19 mouse cellular contexts compared by ENCODE assay signal in the genomic region with DNA sequence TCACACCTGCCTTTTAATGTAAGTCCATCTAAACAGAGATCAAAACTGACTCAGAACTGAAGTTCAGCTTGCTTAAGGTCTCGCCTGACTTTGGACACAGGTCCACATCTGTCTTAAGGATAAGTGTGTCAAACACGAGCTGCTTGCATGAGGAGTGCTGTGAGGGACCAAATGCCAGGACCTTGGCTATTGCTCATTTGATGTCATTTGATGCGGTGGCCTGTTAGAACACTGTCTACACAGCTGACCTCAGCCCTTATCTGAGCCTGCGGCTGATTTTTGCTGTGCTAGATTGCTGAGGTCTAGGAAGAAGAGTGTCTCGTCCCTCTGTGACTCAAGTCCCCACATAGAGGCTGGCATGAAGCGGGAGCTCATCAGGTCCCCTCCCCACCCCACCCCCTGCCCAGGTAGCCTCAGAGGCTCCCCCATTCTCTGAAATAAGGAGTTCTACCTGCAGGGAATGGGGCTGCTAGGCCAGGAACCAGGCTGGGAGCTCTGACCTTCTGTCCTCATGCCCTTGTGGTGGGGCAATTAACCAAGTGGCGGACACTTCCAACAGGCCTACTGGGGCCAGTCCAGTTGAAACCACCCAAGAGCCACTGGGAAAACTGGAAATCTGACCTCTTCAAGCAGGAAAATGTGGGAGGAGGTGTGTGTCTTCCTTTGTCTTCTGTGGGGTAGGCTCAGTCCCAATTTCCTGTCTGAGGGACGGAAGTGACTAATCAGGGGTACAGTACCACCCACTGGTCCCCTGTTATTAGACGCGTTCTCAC.
DNase-seq lines count a peak whose midpoint lies in the region; ATAC-seq and TF ChIP-seq lines count a peak whose summit lies in the region.
"Had no signal": no experiment of that assay in that cellular context is flagged by ENCODE, and none has a peak within 500 bp of the region (broad histone marks: within the 10 kb centered on the region; RNA-seq: fewer than 3 reads in every experiment).

No protein-coding gene starts in this region.

- DNase-seq in heart, adult 11 months = peak; percentile 95
- DNase-seq in heart, postnatal 36 days = no peak
- peak; percentile 20 for DNase-seq in kidney, adult 18-20 months
- no peak for DNase-seq in kidney, postnatal 14 days
- peak; percentile 32 for DNase-seq in lung, postnatal 10 days
- no peak for DNase-seq in lung, adult 2 months
- DNase-seq in skeletal muscle tissue, adult 2 months (ENCODE audit: low read depth, low spot score) = peak; percentile 61
- DNase-seq: cerebellum, adult 18-20 months; cerebellum, postnatal 36 days; left cerebral cortex, postnatal 4 days; right cerebral cortex, postnatal 14 days had no signal

- ATAC-seq in erythroblast, adult 5-6 weeks (replicated peaks; ENCODE audit: low FRiP score, poor library complexity, severe bottlenecking) = no peak
- ATAC-seq: activated CD4-positive, CD25-positive, alpha-beta regulatory T cell, adult 4 months; forebrain, embryonic 15.5 days; Patski had no signal

- no peak overlapping the region for H3K4me3 ChIP-seq in lung, adult 2 months (replicated peaks; ENCODE audit: extremely low read depth, low read depth, low read length)
- H3K4me3 ChIP-seq: forebrain, embryonic 15.5 days; hindbrain, embryonic 12.5 days; layer of hippocampus, adult 2 months; lung, embryonic 15.5 days; neural tube, embryonic 12.5 days had no signal

- TF ChIP-seq POLR2A in lung, adult 2 months (IDR thresholded peaks at IDR 0.05; ENCODE audit: borderline replicate concordance, extremely low read depth, low read depth, low read length) = no peak

- intact Hi-C loops in heart, postnatal 36 days (cut with DNase I) = no loop called here

- no peak for TF ChIP-seq CTCF in lung, adult 2 months (IDR thresholded peaks at IDR 0.05; ENCODE audit: insufficient read depth, low read length)

- 77% methylated on average over 10 of the region's 10 CpGs for whole genome bisulfite sequencing in lung, adult 2 months

- peaks cover 27% of the 10 kb centered on the region for H3K4me1 ChIP-seq in lung, adult 2 months (ENCODE audit: control insufficient read depth, insufficient read depth, low read length)

Comparison
In these comparisons a context has a peak if more than half of its experiments do, and no peak if none do; other contexts are left out.
1. DNase-seq: peak in heart, adult 11 months (single experiment), kidney, adult 18-20 months (single experiment), lung, postnatal 10 days (single experiment) and skeletal muscle tissue, adult 2 months (single experiment); none in heart, postnatal 36 days (0 of 2), kidney, postnatal 14 days (single experiment) and lung, adult 2 months (single experiment).